Mouse (Mus musculus) liver, postnatal 0 days (tissue): Measurements from ENCODE around the gene Pin4. TPM values are rescaled to one million over a fixed set of nuclear protein-coding genes. Genes with fewer than 3 reads are reported as not detected.

Experiments used
- ATAC-seq: fragments of 200-750 bp; cut with Nextera tagmentation; 2 replicates; pipeline ENCODE4 v1.8.0; 2017; ENCODE audit warnings: mild to moderate bottlenecking, moderate library complexity
- DNase-seq: peaks from one replicate; pipeline ENCODE4 v3.0.0-alpha.2; 2016
- H3K27ac ChIP-seq: fragments of 300-500 bp; sonication (generic); 2 replicates; pipeline ENCODE4 v1.5.1; 2014; ENCODE audit warnings: antibody characterized with exemption, moderate library complexity, mild to moderate bottlenecking, low read depth
- H3K27me3 ChIP-seq: fragments of 300-500 bp; sonication (generic); 2 replicates; pipeline ENCODE4 v1.6.1; 2014; ENCODE audit warnings: low read length, control low read depth, mixed read lengths; ENCODE audit not compliant: insufficient read depth
- H3K36me3 ChIP-seq: fragments of 300-500 bp; sonication (generic); replicated peaks from 2 replicates; pipeline ENCODE4 v1.6.1; 2014; ENCODE audit warnings: mild to moderate bottlenecking, control low read depth, low read length, moderate library complexity, mixed read lengths; ENCODE audit not compliant: insufficient read depth
- H3K4me1 ChIP-seq: fragments of 300-500 bp; sonication (generic); 2 replicates; pipeline ENCODE4 v1.6.1; 2014; ENCODE audit warnings: antibody characterized with exemption, mild to moderate bottlenecking, control low read depth; ENCODE audit not compliant: insufficient read depth
- H3K4me2 ChIP-seq: fragments of 300-500 bp; sonication (generic); 2 replicates; pipeline ENCODE4 v1.6.1; 2014; ENCODE audit warnings: low read depth, mild to moderate bottlenecking, low read length, moderate library complexity, mixed read lengths
- H3K4me3 ChIP-seq: fragments of 300-500 bp; sonication (generic); 2 replicates; pipeline ENCODE4 v1.5.1; 2014; ENCODE audit warnings: low read depth, low read length
- H3K9ac ChIP-seq: fragments of 300-500 bp; sonication (generic); replicated peaks from 2 replicates; pipeline ENCODE4 v1.6.1; 2014; ENCODE audit warnings: mild to moderate bottlenecking, moderate library complexity
- H3K9me3 ChIP-seq: fragments of 300-500 bp; sonication (generic); 2 replicates; pipeline ENCODE4 v1.6.1; 2016; ENCODE audit warnings: mild to moderate bottlenecking, control low read depth, low read length, mixed read lengths
- CTCF ChIP-seq: sonication (generic); IDR thresholded peaks from 2 replicates; pipeline ENCODE4 v1.5.1; 2016; ENCODE audit warnings: antibody characterized with exemption, low read depth
- EP300 ChIP-seq: IDR thresholded peaks from 2 replicates; pipeline ENCODE4 v1.6.1; 2016; ENCODE audit warnings: antibody characterized with exemption, low read depth, mild to moderate bottlenecking
- WGBS: fragments of 180-500 bp; shearing (Covaris S2); extraction: QIAGEN DNeasy Blood & Tissue Kit; methylation state at CpG from one replicate; pipeline ENCODE4 v1.1.7; 2014; ENCODE audit not compliant: insufficient replicate concordance; 5-methylcytosine and 5-hydroxymethylcytosine counted together
- polyA plus RNA-seq: library from polyadenylated mRNA; unstranded; fragments of >200 nt; fragmentation: Nextera tagmentation; extraction: Ambion mirVana; gene quantifications from 2 replicates; pipeline ENCODE4 v1.2.1, GENCODE M21; 2015

Gene Pin4
- polyA plus RNA-seq, 1 experiment from 2014 or later = 40.5 TPM

- no peak for DNase-seq
- no peak overlapping the region for H3K4me3 ChIP-seq
- 66% methylated on average over 4 of the region's 4 CpGs for WGBS
- no peak overlapping the region for H3K4me2 ChIP-seq
- H3K9ac ChIP-seq = no peak overlapping the region
- no peaks in the 10 kb centered on the region for H3K4me1 ChIP-seq
- no peaks in the 10 kb centered on the region for H3K9me3 ChIP-seq
- H3K36me3 ChIP-seq = no peaks in the 10 kb centered on the region
- TF ChIP-seq EP300 (no peak), CTCF (no peak)
- ATAC-seq = no peak
- 0 out of 2 replicates have a peak, but pooled peaks cover 6% of the 10 kb centered on the region for H3K27me3 ChIP-seq
- H3K27ac ChIP-seq = no peak overlapping the region
These were observed 44.3 kb downstream of the Pin4 start for GRCm38 (mm10) chrX:102163529-102163928.

- no peak overlapping the region for H3K4me2 ChIP-seq
- H3K9me3 ChIP-seq = no peaks in the 10 kb centered on the region
- ATAC-seq (no peak), DNase-seq (no peak)
- H3K4me3 ChIP-seq = no peak overlapping the region
- 74% methylated on average over 5 of the region's 5 CpGs for WGBS
- no peak overlapping the region for H3K27ac ChIP-seq
- H3K36me3 ChIP-seq = no peaks in the 10 kb centered on the region
- TF ChIP-seq EP300 (no peak), CTCF (no peak)
- H3K27me3 ChIP-seq = 0 out of 2 replicates have a peak, but pooled peaks cover 6% of the 10 kb centered on the region
- H3K4me1 ChIP-seq = no peaks in the 10 kb centered on the region
- H3K9ac ChIP-seq = no peak overlapping the region
These were observed 47.3 kb downstream of the Pin4 start for GRCm38 (mm10) chrX:102166521-102166920.

GRCm38 (mm10) chrX:102166986-102167385 lies 47.7 kb downstream of the Pin4 start:
- no peaks in the 10 kb centered on the region for H3K36me3 ChIP-seq
- 48% methylated on average over 6 of the region's 6 CpGs for WGBS
- H3K27me3 ChIP-seq = 0 out of 2 replicates have a peak, but pooled peaks cover 6% of the 10 kb centered on the region
- no peak overlapping the region for H3K4me3 ChIP-seq
- no peak for ATAC-seq
- H3K27ac ChIP-seq = no peak overlapping the region
- H3K9me3 ChIP-seq = no peaks in the 10 kb centered on the region
- H3K4me1 ChIP-seq = no peaks in the 10 kb centered on the region
- no peak overlapping the region for H3K9ac ChIP-seq
- TF ChIP-seq EP300 (no peak), CTCF (no peak)
- no peak for DNase-seq
- H3K4me2 ChIP-seq = no peak overlapping the region

DNA sequence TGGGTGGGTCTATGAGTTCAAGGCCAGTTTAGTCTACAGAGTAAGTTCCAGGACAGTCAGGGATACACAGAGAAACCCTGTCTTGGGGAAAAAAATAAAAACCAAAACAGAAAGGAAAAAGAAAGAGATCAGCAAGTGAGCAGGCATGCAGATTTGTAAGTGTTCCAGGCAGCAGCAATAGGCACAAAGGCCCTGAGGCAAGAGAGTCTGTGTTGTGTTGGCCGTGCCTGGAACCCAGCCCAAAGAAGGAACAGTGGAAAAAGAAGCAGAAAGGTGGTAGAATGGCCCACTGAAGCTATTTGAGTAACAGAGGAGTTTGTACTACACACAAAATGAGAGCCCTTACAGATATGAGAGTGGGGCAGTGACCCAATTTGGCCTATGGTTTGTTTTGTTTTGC lies 50.5 kb downstream of the Pin4 start:
- TF ChIP-seq EP300 = no peak
- no peak for TF ChIP-seq CTCF
- H3K4me3 ChIP-seq = no peak overlapping the region
- no peak for ATAC-seq
- no peaks in the 10 kb centered on the region for H3K4me1 ChIP-seq
- no peaks in the 10 kb centered on the region for H3K9me3 ChIP-seq
- H3K4me2 ChIP-seq = no peak overlapping the region
- no peak for DNase-seq
- H3K27me3 ChIP-seq = no peaks in the 10 kb centered on the region
- no peak overlapping the region for H3K27ac ChIP-seq
- H3K36me3 ChIP-seq = no peaks in the 10 kb centered on the region
- no peak overlapping the region for H3K9ac ChIP-seq
- WGBS = 65% methylated on average over 1 of the region's 1 CpGs

GRCm38 (mm10) chrX:102170135-102170534 lies 50.9 kb downstream of the Pin4 start:
- ATAC-seq = no peak
- Histone ChIP-seq H3K9ac (no peak overlapping the region), H3K27me3 (no peaks in the 10 kb centered on the region), H3K9me3 (no peaks in the 10 kb centered on the region), H3K4me1 (no peaks in the 10 kb centered on the region), H3K4me2 (no peak overlapping the region), H3K27ac (no peak overlapping the region), H3K4me3 (no peak overlapping the region), H3K36me3 (no peaks in the 10 kb centered on the region)
- 45% methylated on average over 3 of the region's 3 CpGs for WGBS
- TF ChIP-seq CTCF (peak; percentile 17; the same call in 1 of the 2 replicates), EP300 (no peak)
- no peak for DNase-seq

- no peak overlapping the region for H3K4me2 ChIP-seq
- DNase-seq (no peak), ATAC-seq (peak; percentile 67; the same call in 1 of the 2 replicates)
- H3K9ac ChIP-seq = no peak overlapping the region
- no peaks in the 10 kb centered on the region for H3K9me3 ChIP-seq
- H3K27me3 ChIP-seq = no peaks in the 10 kb centered on the region
- no peaks in the 10 kb centered on the region for H3K4me1 ChIP-seq
- H3K4me3 ChIP-seq = no peak overlapping the region
- TF ChIP-seq EP300 (peak; percentile 25; the same call in 1 of the 2 replicates), CTCF (no peak)
- no peak overlapping the region for H3K27ac ChIP-seq
- WGBS = 41% methylated on average over 3 of the region's 3 CpGs
- H3K36me3 ChIP-seq = no peaks in the 10 kb centered on the region
These were observed 51.7 kb downstream of the Pin4 start for GRCm38 (mm10) chrX:102170900-102171299.
